Mouse (Mus musculus) megakaryocyte, adult 5-6 weeks (primary cell): ENCODE data around the gene Uqcc1. TPM values are rescaled to one million over a fixed set of nuclear protein-coding genes. Genes with fewer than 3 reads are reported as not detected.
A peak's percentile ranks its signal among the peaks of the same experiment; 100 is the strongest.
"Not testable (repeated sequence)": the region's sequence is repeated elsewhere in the genome, so short reads cannot be mapped to it uniquely, and the experiment has no call there.

Source experiments
- ATAC-seq: 2 replicates; pipeline ENCODE4 v1.8.0; 2016; ENCODE audit warnings: mild to moderate bottlenecking, inconsistent platforms; ENCODE audit not compliant: poor library complexity, severe bottlenecking
- total RNA-seq, 2 experiments: library from RNA; stranded (forward) in 1 of 2; stranded (reverse) in 1 of 2; fragments of 153-499, 151-499 nt in 1 of 2; fragments of 221-1000, 200-1000 nt in 1 of 2; gene quantifications; 2 replicates each; pipeline versions ENCODE4 v1.2.3 to v1.2.4; 2015 to 2017

Gene Uqcc1
- total RNA-seq, 2 experiments from 2014 or later, result 17.4 to 38.4 TPM

GRCm38 (mm10) chr2:155862573-155863300 is 67.4 kb downstream of the Uqcc1 start:
- ATAC-seq, result no peak

GRCm38 (mm10) chr2:155861581-155861980 is 68.5 kb downstream of the Uqcc1 start:
- ATAC-seq, result no peak

DNA sequence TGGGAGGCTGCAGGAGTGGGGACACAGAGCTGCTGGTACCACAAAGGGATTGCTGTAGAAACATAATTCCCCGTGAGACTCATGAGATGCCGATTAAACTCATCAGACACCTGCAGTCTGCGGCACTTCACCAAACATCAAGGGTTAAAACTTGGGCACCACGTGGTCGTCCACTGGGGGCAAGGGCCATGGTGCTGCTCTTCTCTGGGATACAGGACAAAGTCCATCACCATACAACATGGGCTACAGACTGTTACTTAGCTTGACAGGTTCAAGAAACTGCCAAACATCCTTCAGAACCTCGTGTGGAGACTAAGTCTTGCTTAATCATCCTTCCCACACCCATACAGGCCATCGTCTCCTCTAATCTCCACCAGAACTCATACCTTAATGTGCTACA is 70.0 kb downstream of the Uqcc1 start:
- ATAC-seq, result no peak

GRCm38 (mm10) chr2:155852536-155852935 is 77.6 kb downstream of the Uqcc1 start:
- ATAC-seq, result no peak

DNA sequence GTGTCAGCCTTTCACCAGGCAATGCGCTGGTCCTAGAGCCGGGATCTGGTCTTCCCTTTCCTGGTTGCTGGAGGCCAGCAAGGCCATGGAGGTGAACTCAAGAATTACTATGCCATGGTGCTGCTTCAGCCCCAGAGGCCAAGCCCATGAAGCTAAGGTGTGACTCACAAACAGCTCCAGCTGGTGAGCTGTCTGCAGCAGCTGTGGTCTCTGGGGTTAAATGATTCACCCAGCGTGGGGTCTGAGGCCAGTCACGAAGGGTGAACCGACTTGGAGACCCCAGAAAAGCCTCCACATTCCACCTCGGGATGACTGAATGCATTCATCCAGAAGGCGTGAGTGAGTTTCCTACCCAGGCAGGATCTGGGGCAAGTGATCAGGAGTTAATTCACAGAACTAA is 80.0 kb downstream of the Uqcc1 start:
- no peak for ATAC-seq

DNA sequence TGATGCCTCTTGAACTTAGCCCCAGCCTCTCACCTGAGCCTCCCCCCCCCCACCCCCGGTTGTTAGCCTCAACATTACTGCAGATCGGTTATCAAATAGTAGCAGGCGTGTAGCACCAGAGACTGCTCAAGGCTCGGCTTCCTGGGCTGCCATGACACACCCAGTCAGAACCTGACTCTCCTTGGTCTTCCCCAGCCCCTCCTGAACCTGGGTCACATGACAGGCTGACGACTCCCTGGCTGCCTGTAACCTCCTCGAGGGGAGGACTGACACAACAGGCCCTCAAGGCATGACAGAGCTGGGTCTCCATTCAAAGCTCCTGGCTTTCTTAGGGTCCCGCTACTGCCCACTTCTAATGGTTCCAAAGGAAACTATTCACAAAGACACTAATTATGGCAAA is 80.6 kb downstream of the Uqcc1 start:
- ATAC-seq, result no peak

DNA sequence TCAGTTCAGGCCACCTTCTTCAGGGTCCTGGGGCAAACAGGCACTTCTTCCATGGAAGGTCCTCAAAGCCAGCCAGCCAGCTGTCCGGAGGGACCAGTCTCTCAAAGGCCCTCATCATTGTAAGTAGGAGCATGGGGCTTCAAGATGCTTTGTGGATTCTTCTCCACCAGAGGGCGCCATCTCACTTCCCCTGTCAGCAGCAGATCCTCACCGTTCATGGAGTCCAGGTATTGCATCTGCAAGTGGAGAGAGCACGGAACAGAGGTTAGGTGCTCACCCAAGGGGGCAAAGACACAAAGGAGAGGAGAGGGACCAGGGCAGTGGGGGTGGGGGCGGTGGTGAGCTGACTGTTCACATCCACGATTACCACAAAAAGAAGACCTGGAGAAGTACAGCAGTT is 81.8 kb downstream of the Uqcc1 start:
- peak; percentile 79 for ATAC-seq

GRCm38 (mm10) chr2:155846930-155847329 is 83.2 kb downstream of the Uqcc1 start:
- ATAC-seq, result no peak

DNA sequence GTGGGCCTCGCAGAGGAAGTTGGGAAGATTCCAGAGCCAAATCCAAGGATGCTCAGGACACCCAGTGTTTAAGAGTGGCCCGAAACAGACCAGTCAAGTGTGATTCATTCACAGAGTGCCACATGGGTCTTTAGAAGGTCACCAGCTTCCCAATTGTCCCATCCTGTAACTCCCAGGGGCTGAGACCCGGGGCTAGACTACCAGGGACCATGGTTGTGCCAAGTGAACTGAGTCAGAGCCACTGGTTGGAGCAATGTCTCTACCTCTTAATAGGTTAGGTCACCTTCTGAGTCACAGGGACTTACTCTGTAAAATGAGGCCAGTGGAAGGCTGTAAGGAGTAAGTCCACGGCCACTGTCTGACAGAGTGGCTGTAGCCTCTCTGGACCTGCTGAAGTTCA is 91.1 kb downstream of the Uqcc1 start:
- ATAC-seq, result no peak

GRCm38 (mm10) chr2:155837961-155838360 is 92.1 kb downstream of the Uqcc1 start:
- ATAC-seq, result no peak

GRCm38 (mm10) chr2:155834732-155835131 is 95.4 kb downstream of the Uqcc1 start, which contains the start of gene Fam83c:
Gene Fam83c, minus strand, starts transcription at chr2:155834854.
- ATAC-seq, result no peak

- ATAC-seq, result not testable (repeated sequence)
Measured at GRCm38 (mm10) chr2:155832087-155832486, 98.0 kb downstream of the Uqcc1 start.

DNA sequence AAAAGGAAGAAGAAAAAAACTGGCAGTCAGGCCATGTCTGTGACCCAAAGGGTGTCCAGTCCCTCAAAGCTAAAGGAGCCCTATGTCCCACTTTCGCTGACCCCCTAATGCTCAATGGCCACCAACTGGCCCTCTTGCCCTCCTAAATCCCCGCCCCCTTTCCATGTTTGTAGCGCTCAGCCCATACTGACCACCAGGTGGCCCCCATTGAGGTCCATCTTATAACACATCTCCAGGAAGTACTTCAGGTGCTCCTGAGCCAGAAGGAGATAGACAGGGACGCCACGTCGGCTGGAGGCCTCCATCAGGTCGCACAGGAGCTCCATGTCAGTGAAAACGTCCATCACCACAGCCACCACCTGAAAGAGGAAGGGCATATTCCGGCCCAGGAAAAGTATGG is 98.8 kb downstream of the Uqcc1 start:
- no peak for ATAC-seq

DNA sequence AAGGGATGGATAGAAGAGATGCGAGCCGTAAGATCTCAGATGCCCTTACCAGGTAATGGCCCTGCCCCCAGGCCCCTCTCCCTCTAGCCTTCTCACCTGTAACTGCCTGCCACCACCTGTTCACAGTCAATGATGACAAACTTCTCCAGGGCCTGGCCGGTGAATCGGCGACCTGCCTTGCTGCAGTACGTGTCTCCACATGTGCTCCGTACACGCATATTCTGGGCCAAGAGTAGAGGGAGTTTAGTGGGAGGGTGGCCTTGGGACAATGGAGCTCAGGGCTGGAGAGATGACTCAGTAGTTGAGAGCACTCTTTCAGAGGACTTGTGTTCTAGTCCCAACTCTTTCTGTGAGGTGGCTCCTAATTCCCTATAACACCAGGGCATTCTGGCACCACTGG is 99.3 kb downstream of the Uqcc1 start:
- ATAC-seq, result no peak

- peak; percentile 95 for ATAC-seq
Measured at GRCm38 (mm10) chr2:155826630-155827424, 103.3 kb downstream of the Uqcc1 start, which contains the start of gene Eif6. Gene Eif6, minus strand, starts transcription at chr2:155826925.

GRCm38 (mm10) chr2:155825904-155826629 is 104.0 kb downstream of the Uqcc1 start:
- ATAC-seq, result peak; percentile 17

- no peak for ATAC-seq
Measured at GRCm38 (mm10) chr2:155823722-155824121, 106.4 kb downstream of the Uqcc1 start.

- no peak for ATAC-seq
Measured at GRCm38 (mm10) chr2:155820779-155821178, 109.3 kb downstream of the Uqcc1 start.

GRCm38 (mm10) chr2:155819449-155820251 is 110.5 kb downstream of the Uqcc1 start:
- ATAC-seq, result peak; percentile 38

- no peak for ATAC-seq
Measured at GRCm38 (mm10) chr2:155819392-155819448, 110.9 kb downstream of the Uqcc1 start, which contains the start of gene BC029722. Gene BC029722, minus strand, starts transcription at chr2:155819426.
